Mouse (Mus musculus) lung, adult 10 weeks (tissue): ENCODE measurements around the gene Ifnl2. TPM values are rescaled to one million over a fixed set of nuclear protein-coding genes. Genes with fewer than 3 reads are reported as not detected.

Experiments
- polyA plus RNA-seq: library from polyadenylated mRNA; stranded (reverse); fragments of 350-450 nt; fragmentation: Illumina TruSeq; extraction: RNeasy Lipid Tissue Mini Kit (QIAGEN cat#74804); gene quantifications from one replicate; pipeline ENCODE4 v1.2.3, GENCODE M21; 2014; ENCODE audit warnings: low read depth, low replicate concordance; ENCODE audit not compliant: insufficient read depth

Ifnl2 gene
- not detected for polyA plus RNA-seq

DNA sequence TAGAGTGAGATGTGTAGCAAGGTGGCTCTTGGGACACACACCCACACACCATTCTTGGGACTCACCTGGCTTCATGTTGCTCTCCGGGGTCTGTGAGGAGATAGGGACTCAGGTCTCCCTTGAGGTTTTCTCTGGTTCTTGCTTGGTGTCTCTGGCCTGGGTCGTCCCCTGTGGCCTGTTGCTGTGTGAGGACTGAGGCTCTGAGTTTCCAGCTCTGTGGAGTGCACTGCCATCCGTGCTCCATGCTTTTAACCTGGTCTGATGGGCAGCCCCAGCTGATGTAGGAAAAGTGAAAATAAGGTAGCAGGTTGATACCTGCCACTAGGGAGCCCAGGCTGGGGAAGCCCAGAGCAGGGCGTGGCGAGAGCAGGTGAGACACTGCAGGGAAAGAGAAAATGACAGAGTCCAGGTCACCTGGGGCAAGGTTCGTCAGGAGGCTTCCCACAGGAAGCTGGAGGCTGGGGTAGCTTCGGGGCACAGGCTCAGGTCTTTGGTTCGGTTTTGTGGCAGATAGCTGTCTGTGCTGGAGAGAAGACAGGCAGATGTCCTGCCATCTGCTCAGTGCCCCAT lies at the start of gene Ifnl2:
Gene Ifnl2, minus strand, starts transcription at position 51 of the 570 bp plus-strand sequence.

DNA sequence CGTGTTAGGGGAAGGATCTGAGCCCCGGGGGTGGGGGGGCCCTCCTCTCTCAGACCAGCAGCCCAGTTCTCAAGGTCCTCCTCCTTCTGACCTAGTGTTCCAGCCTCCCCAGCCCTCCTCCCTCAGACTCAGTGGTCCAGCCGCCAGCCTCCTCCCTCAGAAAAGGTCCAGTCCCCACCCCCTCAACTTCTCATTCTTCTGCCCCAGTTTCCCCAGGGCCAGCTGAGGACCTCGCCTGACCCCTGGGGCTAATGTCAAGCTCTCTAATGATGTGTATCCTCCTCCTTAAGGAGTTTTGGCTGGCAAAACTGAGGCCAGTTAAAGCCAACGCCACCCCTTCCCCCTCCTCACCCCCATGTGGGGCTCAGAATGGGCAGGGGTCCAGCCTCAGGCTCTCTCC lies 36.9 kb upstream of the Ifnl2 start, which contains the start of gene Nccrp1:
Gene Nccrp1, minus strand, starts transcription at position 101 of the 400 bp plus-strand sequence.

DNA sequence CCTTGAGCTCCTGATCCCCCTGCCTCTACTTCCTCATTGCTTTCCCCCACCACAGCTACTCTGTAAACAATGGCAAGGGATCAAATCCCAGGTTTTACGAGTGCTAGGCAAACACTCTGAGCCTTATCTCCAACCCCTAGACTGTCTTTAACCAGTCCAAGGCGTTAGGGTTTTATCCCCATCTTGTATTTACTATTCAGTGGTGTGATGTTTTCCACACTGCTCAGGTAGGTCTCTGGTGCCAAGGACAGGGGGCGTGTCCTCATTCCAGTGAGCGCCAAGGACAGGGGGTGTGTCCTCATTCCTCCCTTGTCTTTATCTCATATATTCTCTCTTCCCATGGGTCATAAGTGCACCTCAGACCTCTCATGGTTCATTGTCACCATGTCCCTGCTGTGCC lies 30.3 kb upstream of the Ifnl2 start, which contains the start of gene Sycn:
Gene Sycn, plus strand, starts transcription at position 360 of the 400 bp plus-strand sequence.

DNA sequence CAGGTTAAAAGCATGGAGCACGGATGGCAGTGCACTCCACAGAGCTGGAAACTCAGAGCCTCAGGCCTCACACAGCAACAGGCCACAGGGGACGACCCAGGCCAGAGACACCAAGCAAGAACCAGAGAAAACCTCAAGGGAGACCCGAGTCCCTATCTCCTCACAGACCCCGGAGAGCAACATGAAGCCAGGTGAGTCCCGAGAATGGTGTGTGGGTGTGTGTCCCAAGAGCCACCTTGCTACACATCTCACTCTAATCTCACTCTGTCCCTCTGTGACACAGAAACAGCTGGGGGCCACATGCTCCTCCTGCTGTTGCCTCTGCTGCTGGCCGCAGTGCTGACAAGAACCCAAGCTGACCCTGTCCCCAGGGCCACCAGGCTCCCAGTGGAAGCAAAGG lies 12.3 kb upstream of the Ifnl2 start, which contains the start of gene Ifnl3:
Gene Ifnl3, plus strand, starts transcription at position 301 of the 400 bp plus-strand sequence.

Other genes starting within 250 kb of the Ifnl2 start
- gene Eid2, start 242.6 kb downstream of the Ifnl2 start, polyA plus RNA-seq, result 7.7 TPM
- gene Eid2b, start 232.7 kb downstream of the Ifnl2 start, polyA plus RNA-seq, result 7.7 TPM
- not detected for gene Selenov, start 219.3 kb downstream of the Ifnl2 start, polyA plus RNA-seq
- gene Dll3, start 208.2 kb downstream of the Ifnl2 start, polyA plus RNA-seq, result not detected
- gene Timm50, start 198.4 kb downstream of the Ifnl2 start, polyA plus RNA-seq, result 32.3 TPM
- 34.2 TPM for gene Supt5, start 171.7 kb downstream of the Ifnl2 start, polyA plus RNA-seq
- 1,955 TPM for gene Rps16, start 159.8 kb downstream of the Ifnl2 start, polyA plus RNA-seq
- 9.7 TPM for gene Plekhg2, start 137.9 kb downstream of the Ifnl2 start, polyA plus RNA-seq
- gene Zfp36, start 130.2 kb downstream of the Ifnl2 start, polyA plus RNA-seq, result 49.5 TPM
- gene Med29, start 117.7 kb downstream of the Ifnl2 start, polyA plus RNA-seq, result 23.3 TPM
- 56.4 TPM for gene Paf1, start 117.5 kb downstream of the Ifnl2 start, polyA plus RNA-seq
- gene Gmfg, start 73.0 kb downstream of the Ifnl2 start, polyA plus RNA-seq, result 140 TPM
- gene Lrfn1, start 58.5 kb downstream of the Ifnl2 start, polyA plus RNA-seq, result 0.81 TPM
- gene Ifnl3, start 12.4 kb upstream of the Ifnl2 start, polyA plus RNA-seq, result not detected
- not detected for gene Sycn, start 30.4 kb upstream of the Ifnl2 start, polyA plus RNA-seq
- gene Nccrp1, start 36.8 kb upstream of the Ifnl2 start, polyA plus RNA-seq, result 0.65 TPM
- 12.4 TPM for gene Samd4b, start 87.7 kb upstream of the Ifnl2 start, polyA plus RNA-seq
- 22.3 TPM for gene Pak4, start 87.7 kb upstream of the Ifnl2 start, polyA plus RNA-seq
- not detected for gene Acp7, start 120.9 kb upstream of the Ifnl2 start, polyA plus RNA-seq
- gene Fbxo27, start 182.4 kb upstream of the Ifnl2 start, polyA plus RNA-seq, result 0.96 TPM
- 2.8 TPM for gene Fbxo17, start 206.3 kb upstream of the Ifnl2 start, polyA plus RNA-seq
- gene Mrps12, start 231.4 kb upstream of the Ifnl2 start, polyA plus RNA-seq, result 66.0 TPM
- gene Sars2, start 231.5 kb upstream of the Ifnl2 start, polyA plus RNA-seq, result 3.8 TPM
- not detected for gene Ccer2, start 245.7 kb upstream of the Ifnl2 start, polyA plus RNA-seq